Mouse (Mus musculus) heart, adult 11 months (tissue): Measurements from ENCODE around the gene Gm49325.

Experiments
- DNase-seq: peaks from one replicate; pipeline ENCODE4 v3.0.0; 2022

The Gm49325 gene

GRCm38 (mm10) chr10:77605908-77606826, at the start of gene Gm49325, which contains the start of gene Sumo3:
Gene Gm49325, plus strand, starts transcription at chr10:77606197.
Gene Sumo3, plus strand, starts transcription at chr10:77606097.
- peak; percentile 99 for DNase-seq

GRCm38 (mm10) chr10:77556631-77557030, 49.4 kb upstream of the Gm49325 start:
- no peak for DNase-seq

- no peak for DNase-seq
These were observed 48.4 kb upstream of the Gm49325 start for GRCm38 (mm10) chr10:77557641-77558040.

- DNase-seq = no peak
These were observed 45.9 kb upstream of the Gm49325 start for GRCm38 (mm10) chr10:77560090-77560489.

- DNase-seq = no peak
These were observed 45.2 kb upstream of the Gm49325 start for GRCm38 (mm10) chr10:77560830-77561229.

- DNase-seq = no peak
These were observed 44.5 kb upstream of the Gm49325 start for GRCm38 (mm10) chr10:77561508-77561907.

- no peak for DNase-seq
These were observed 41.0 kb upstream of the Gm49325 start for GRCm38 (mm10) chr10:77565005-77565404.

- peak; percentile 97 for DNase-seq
These were observed 39.3 kb upstream of the Gm49325 start for GRCm38 (mm10) chr10:77566651-77567050.

GRCm38 (mm10) chr10:77569481-77569880, 36.5 kb upstream of the Gm49325 start:
- no peak for DNase-seq

- no peak for DNase-seq
These were observed 35.9 kb upstream of the Gm49325 start for GRCm38 (mm10) chr10:77569973-77570658.

- no peak for DNase-seq
These were observed 33.8 kb upstream of the Gm49325 start for GRCm38 (mm10) chr10:77572225-77572624.

GRCm38 (mm10) chr10:77573162-77573561, 32.8 kb upstream of the Gm49325 start:
- DNase-seq = no peak

GRCm38 (mm10) chr10:77580027-77580920, 25.7 kb upstream of the Gm49325 start:
- DNase-seq = peak; percentile 94

GRCm38 (mm10) chr10:77581023-77581407, 25.0 kb upstream of the Gm49325 start:
- no peak for DNase-seq

GRCm38 (mm10) chr10:77581408-77582284, 24.4 kb upstream of the Gm49325 start, which contains the start of gene Pttg1ip:
Gene Pttg1ip, plus strand, starts transcription at chr10:77581720.
- DNase-seq = peak; percentile 100

- no peak for DNase-seq
These were observed 23.7 kb upstream of the Gm49325 start for GRCm38 (mm10) chr10:77582285-77582618.

GRCm38 (mm10) chr10:77583795-77584422, 22.1 kb upstream of the Gm49325 start:
- peak; percentile 97 for DNase-seq

- DNase-seq = no peak
These were observed 19.4 kb upstream of the Gm49325 start for GRCm38 (mm10) chr10:77586637-77587036.

- no peak for DNase-seq
These were observed 18.8 kb upstream of the Gm49325 start for GRCm38 (mm10) chr10:77587091-77587775.

- no peak for DNase-seq
These were observed 18.0 kb upstream of the Gm49325 start for GRCm38 (mm10) chr10:77588036-77588435.

- no peak for DNase-seq
These were observed 16.9 kb upstream of the Gm49325 start for GRCm38 (mm10) chr10:77589117-77589516.
